15 mouse cellular contexts compared by ENCODE assay signal in genomic region chr1:80661506-80662402, GRCm38 (mm10).
DNase-seq lines count a peak whose midpoint lies in the region; ATAC-seq lines count a peak whose summit lies in the region.
"Had no signal": no experiment of that assay in that cellular context is flagged by ENCODE, and none has a peak within 500 bp of the region (broad histone marks: within the 10 kb centered on the region; RNA-seq: fewer than 3 reads in every experiment).

No protein-coding gene starts in this region.

- peak; percentile 37; the same call in 1 of the 2 replicates for ATAC-seq in embryonic facial prominence, embryonic 14.5 days (ENCODE audit: low read depth)
- ATAC-seq in hindbrain, embryonic 16.5 days: peak; percentile 82

- no peak overlapping the region for H3K9ac ChIP-seq in embryonic facial prominence, embryonic 14.5 days (ENCODE audit: low read depth, low read length)
- H3K9ac ChIP-seq in hindbrain, embryonic 16.5 days (ENCODE audit: low read depth, low read length): no peak overlapping the region
- H3K9ac ChIP-seq: liver, embryonic 15.5 days had no signal

- H3K27me3 ChIP-seq in embryonic facial prominence, embryonic 14.5 days (replicated peaks; ENCODE audit: control insufficient read depth, insufficient read depth, low read length): no peaks in the 10 kb centered on the region
- H3K27me3 ChIP-seq in embryonic facial prominence, embryonic 10.5 days (replicated peaks; ENCODE audit: low read depth, poor library complexity, severe bottlenecking): no peaks in the 10 kb centered on the region
- H3K27me3 ChIP-seq in hindbrain, embryonic 16.5 days (replicated peaks; ENCODE audit: control insufficient read depth, insufficient read depth, low read length): no peaks in the 10 kb centered on the region
- H3K27me3 ChIP-seq in splenic B cell, adult 2 months (ENCODE audit: control insufficient read depth, insufficient read depth, low read length, poor library complexity, severe bottlenecking): no peaks in the 10 kb centered on the region
- H3K27me3 ChIP-seq: liver, embryonic 15.5 days had no signal

- H3K9me3 ChIP-seq in embryonic facial prominence, embryonic 14.5 days (ENCODE audit: control insufficient read depth, low read length): no peaks in the 10 kb centered on the region
- no peaks in the 10 kb centered on the region for H3K9me3 ChIP-seq in embryonic facial prominence, embryonic 10.5 days
- no peaks in the 10 kb centered on the region for H3K9me3 ChIP-seq in hindbrain, embryonic 16.5 days (ENCODE audit: control insufficient read depth, low read length)
- H3K9me3 ChIP-seq: forebrain, embryonic 10.5 days; liver, embryonic 15.5 days had no signal

- H3K4me3 ChIP-seq in embryonic facial prominence, embryonic 14.5 days (ENCODE audit: low read depth, low read length): no peak overlapping the region
- H3K4me3 ChIP-seq in embryonic facial prominence, embryonic 10.5 days: no peak overlapping the region
- no peak overlapping the region for H3K4me3 ChIP-seq in hindbrain, embryonic 16.5 days (ENCODE audit: low read length)
- H3K4me3 ChIP-seq: forebrain, embryonic 10.5 days; liver, embryonic 15.5 days had no signal

- no peaks in the 10 kb centered on the region for H3K36me3 ChIP-seq in embryonic facial prominence, embryonic 14.5 days (ENCODE audit: control insufficient read depth, insufficient read depth, low read length)
- H3K36me3 ChIP-seq in embryonic facial prominence, embryonic 10.5 days (replicated peaks): no peaks in the 10 kb centered on the region
- H3K36me3 ChIP-seq in hindbrain, embryonic 16.5 days (ENCODE audit: control insufficient read depth, insufficient read depth, low read length): no peaks in the 10 kb centered on the region
- no peaks in the 10 kb centered on the region for H3K36me3 ChIP-seq in splenic B cell, adult 2 months (ENCODE audit: control insufficient read depth, insufficient read depth, low read length, poor library complexity, severe bottlenecking)
- H3K36me3 ChIP-seq: forebrain, embryonic 10.5 days; liver, embryonic 15.5 days had no signal

- H3K4me2 ChIP-seq in embryonic facial prominence, embryonic 14.5 days (ENCODE audit: low read depth, low read length): no peak overlapping the region
- H3K4me2 ChIP-seq in hindbrain, embryonic 16.5 days (ENCODE audit: low read length): no peak overlapping the region
- H3K4me2 ChIP-seq: liver, embryonic 15.5 days had no signal

- WGBS in embryonic facial prominence, embryonic 14.5 days: 59% methylated on average over 11 of the region's 11 CpGs
- WGBS in embryonic facial prominence, embryonic 10.5 days: 71% methylated on average over 11 of the region's 11 CpGs
- 72% methylated on average over 11 of the region's 11 CpGs for WGBS in hindbrain, embryonic 16.5 days

- no peak overlapping the region for H3K27ac ChIP-seq in embryonic facial prominence, embryonic 14.5 days (replicated peaks; ENCODE audit: low read depth, low read length)
- H3K27ac ChIP-seq in embryonic facial prominence, embryonic 10.5 days (replicated peaks): no peak overlapping the region
- no peak overlapping the region for H3K27ac ChIP-seq in hindbrain, embryonic 16.5 days (ENCODE audit: low read depth, low read length)
- H3K27ac ChIP-seq: forebrain, embryonic 10.5 days; liver, embryonic 15.5 days had no signal

- H3K4me1 ChIP-seq in embryonic facial prominence, embryonic 14.5 days (ENCODE audit: control insufficient read depth, insufficient read depth, low read length): no peaks in the 10 kb centered on the region; the same call in 1 of the 2 replicates
- H3K4me1 ChIP-seq in embryonic facial prominence, embryonic 10.5 days: peaks cover 5% of the 10 kb centered on the region; the same call in 1 of the 2 replicates
- no peaks in the 10 kb centered on the region for H3K4me1 ChIP-seq in hindbrain, embryonic 16.5 days (ENCODE audit: control insufficient read depth, insufficient read depth, low read depth, low read length)
- H3K4me1 ChIP-seq: forebrain, embryonic 10.5 days; liver, embryonic 15.5 days had no signal

- DNase-seq in embryonic facial prominence, embryonic 14.5 days (ENCODE audit: low spot score): peak; percentile 17
- DNase-seq in embryonic facial prominence, embryonic 10.5 days (ENCODE audit: low spot score): no peak
- peak; percentile 19 to 47 for DNase-seq in spleen, postnatal 36 days (ENCODE audit: low spot score in 2 of 2)
- no peak for DNase-seq in spleen, postnatal 14 days (ENCODE audit: low spot score in 2 of 2)
- peak; percentile 56 for DNase-seq in splenic B cell, adult 2 months (ENCODE audit: low read depth, low spot score)
- DNase-seq in kidney, postnatal 10 days: no peak
- DNase-seq in layer of hippocampus, postnatal 14 days (ENCODE audit: low spot score in 2 of 2): no peak
- DNase-seq: cerebellum, adult 9-10 months; heart, adult 11 months; heart, postnatal 10 days; kidney, adult 2 months; right cerebral cortex, postnatal 14 days had no signal

Comparison
In these comparisons a context has a peak if more than half of its experiments do, and no peak if none do; other contexts are left out.
1. DNase-seq: peak in embryonic facial prominence, embryonic 14.5 days (single experiment), spleen, postnatal 36 days (2 of 2) and splenic B cell, adult 2 months (single experiment); none in embryonic facial prominence, embryonic 10.5 days (single experiment), spleen, postnatal 14 days (0 of 2), kidney, postnatal 10 days (single experiment) and layer of hippocampus, postnatal 14 days (0 of 2).